Mouse (Mus musculus) kidney, embryonic 14.5 days (tissue): ENCODE measurements around the gene Acmsd. TPM values are rescaled to one million over a fixed set of nuclear protein-coding genes. Genes with fewer than 3 reads are reported as not detected.

Experiments used
- ATAC-seq: fragments of 200-750 bp; cut with Nextera tagmentation; 2 replicates; pipeline ENCODE4 v1.8.0; 2017; ENCODE audit warnings: moderate number of reproducible peaks, mild to moderate bottlenecking, moderate TSS enrichment, moderate library complexity; ENCODE audit not compliant: low FRiP score, low TSS enrichment
- H3K27ac ChIP-seq: fragments of 300-500 bp; sonication (generic); 2 replicates; pipeline ENCODE4 v1.5.1; 2014; ENCODE audit warnings: low read depth, mild to moderate bottlenecking, low read length, moderate library complexity, mixed read lengths
- H3K27me3 ChIP-seq: fragments of 300-500 bp; sonication (generic); 2 replicates; pipeline ENCODE4 v1.6.1; 2014; ENCODE audit warnings: mild to moderate bottlenecking, low read length; ENCODE audit not compliant: control insufficient read depth, insufficient read depth
- H3K36me3 ChIP-seq: fragments of 300-500 bp; sonication (generic); 2 replicates; pipeline ENCODE4 v1.6.1; 2014; ENCODE audit warnings: low read length, mixed read lengths; ENCODE audit not compliant: control insufficient read depth, insufficient read depth
- H3K4me1 ChIP-seq: fragments of 300-500 bp; sonication (generic); 2 replicates; pipeline ENCODE4 v1.6.1; 2014; ENCODE audit warnings: low read length, mixed read lengths; ENCODE audit not compliant: control insufficient read depth, insufficient read depth
- H3K4me2 ChIP-seq: fragments of 300-500 bp; sonication (generic); replicated peaks from 2 replicates; pipeline ENCODE4 v1.6.1; 2014; ENCODE audit warnings: low read depth, mild to moderate bottlenecking, low read length
- H3K4me3 ChIP-seq: fragments of 300-500 bp; sonication (generic); 2 replicates; pipeline ENCODE4 v1.5.1; 2014; ENCODE audit warnings: mild to moderate bottlenecking, low read length
- H3K9ac ChIP-seq: fragments of 300-500 bp; sonication (generic); 2 replicates; pipeline ENCODE4 v1.6.1; 2014; ENCODE audit warnings: low read depth, mild to moderate bottlenecking, low read length, moderate library complexity
- H3K9me3 ChIP-seq: fragments of 300-500 bp; sonication (generic); 2 replicates; pipeline ENCODE4 v1.6.1; 2016; ENCODE audit warnings: low read length; ENCODE audit not compliant: control insufficient read depth
- WGBS: fragments of 180-500 bp; shearing (Covaris S2); extraction: QIAGEN DNeasy Blood & Tissue Kit; methylation state at CpG from one replicate; pipeline ENCODE4 v1.1.7; 2014; 5-methylcytosine and 5-hydroxymethylcytosine counted together
- polyA plus RNA-seq: library from polyadenylated mRNA; unstranded; fragments of >200 nt; fragmentation: Nextera tagmentation; extraction: Ambion mirVana; gene quantifications from 2 replicates; pipeline ENCODE4 v1.2.1, GENCODE M21; 2014

Acmsd gene
- polyA plus RNA-seq, 1 experiment from 2014 or later, result not detected

DNA sequence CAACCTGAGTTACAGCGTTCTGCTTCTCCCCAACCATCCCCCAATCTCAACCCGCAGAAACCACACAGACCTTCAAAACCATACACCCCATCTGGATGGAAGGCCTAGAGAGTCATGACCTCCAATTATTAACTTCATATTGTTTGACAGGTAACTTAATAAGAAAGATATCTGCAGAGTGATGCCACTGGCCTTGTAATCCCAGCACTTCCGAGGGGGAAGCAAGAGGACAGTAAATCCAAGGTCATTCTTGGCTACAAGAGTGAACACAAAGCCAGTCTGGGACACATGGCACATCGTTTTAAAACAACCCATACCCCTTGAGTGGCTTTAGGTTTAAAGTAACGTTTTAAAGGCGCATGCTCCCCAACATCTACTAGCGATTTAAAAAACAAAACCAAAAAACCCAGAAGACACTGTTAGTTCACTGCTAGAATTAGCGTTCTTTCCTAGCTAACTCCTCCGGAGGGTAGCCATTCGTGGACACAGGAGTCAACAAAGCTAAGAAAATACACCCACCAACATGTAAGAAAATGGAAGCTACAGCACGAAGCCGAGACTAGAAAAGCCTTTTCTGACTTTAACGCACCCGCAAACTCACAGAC lies 44.1 kb downstream of the Acmsd start:
- Histone ChIP-seq H3K4me1 (peaks cover 11% of the 10 kb centered on the region), H3K4me3 (peak overlapping the region; percentile 95), H3K27ac (peak overlapping the region; percentile 78; the same call in 1 of the 2 replicates), H3K9me3 (no peaks in the 10 kb centered on the region), H3K27me3 (no peaks in the 10 kb centered on the region), H3K4me2 (peak overlapping the region; percentile 44), H3K9ac (peak overlapping the region; percentile 53), H3K36me3 (no peaks in the 10 kb centered on the region; the same call in 1 of the 2 replicates)
- ATAC-seq, result peak; percentile 14
- WGBS, result 1% methylated on average over 14 of the region's 14 CpGs

DNA sequence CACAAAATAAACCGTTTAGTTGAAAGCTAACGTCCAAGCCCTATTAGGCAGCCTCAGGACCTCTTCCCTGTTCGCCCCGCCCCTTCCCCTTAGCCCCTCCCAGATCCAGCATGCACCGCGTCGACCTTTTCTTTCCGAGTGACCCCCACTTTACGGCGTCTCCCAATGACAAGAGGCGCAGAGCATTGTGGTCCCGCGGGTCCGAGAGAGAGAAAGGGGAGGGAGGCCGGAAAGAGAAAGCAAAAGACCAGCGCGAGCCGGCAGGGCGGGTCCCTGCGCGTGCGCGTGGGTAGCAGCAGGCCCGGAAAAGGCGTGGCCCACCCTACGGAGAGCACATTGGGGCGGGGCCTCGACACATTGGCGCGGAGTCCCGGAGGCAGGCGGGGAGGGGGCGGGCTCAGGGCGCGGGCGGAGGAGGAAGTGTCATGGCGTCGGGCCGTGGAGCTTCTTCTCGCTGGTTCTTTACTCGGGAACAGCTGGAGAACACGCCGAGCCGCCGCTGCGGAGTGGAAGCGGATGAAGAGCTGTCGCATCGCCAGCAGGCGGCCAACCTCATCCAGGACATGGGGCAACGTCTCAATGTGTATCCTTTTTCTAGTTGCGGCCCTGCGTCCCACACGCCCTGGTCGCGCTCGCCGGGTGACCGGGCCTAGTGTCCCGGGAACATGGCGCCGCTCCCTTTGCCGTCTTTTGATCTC lies 44.7 kb downstream of the Acmsd start, which contains the start of gene Ccnt2:
Gene Ccnt2 (plus strand): TSS at position 362 of the 698 bp plus-strand sequence.
- peak within 1 kb of the TSS; percentile 95 for H3K27ac ChIP-seq
- no peaks in the 10 kb centered on the region for H3K9me3 ChIP-seq
- H3K27me3 ChIP-seq, result no peaks in the 10 kb centered on the region
- peak within 1 kb of the TSS; percentile 57 for H3K4me2 ChIP-seq
- H3K4me3 ChIP-seq, result peak within 1 kb of the TSS; percentile 95
- H3K36me3 ChIP-seq, result no peaks in the 10 kb centered on the region; the same call in 1 of the 2 replicates
- H3K4me1 ChIP-seq, result peaks cover 11% of the 10 kb centered on the region
- under 1% methylated on average over 63 of the region's 63 CpGs for WGBS
- peak within 1 kb of the TSS; percentile 93 for H3K9ac ChIP-seq
- peak; percentile 99 for ATAC-seq

DNA sequence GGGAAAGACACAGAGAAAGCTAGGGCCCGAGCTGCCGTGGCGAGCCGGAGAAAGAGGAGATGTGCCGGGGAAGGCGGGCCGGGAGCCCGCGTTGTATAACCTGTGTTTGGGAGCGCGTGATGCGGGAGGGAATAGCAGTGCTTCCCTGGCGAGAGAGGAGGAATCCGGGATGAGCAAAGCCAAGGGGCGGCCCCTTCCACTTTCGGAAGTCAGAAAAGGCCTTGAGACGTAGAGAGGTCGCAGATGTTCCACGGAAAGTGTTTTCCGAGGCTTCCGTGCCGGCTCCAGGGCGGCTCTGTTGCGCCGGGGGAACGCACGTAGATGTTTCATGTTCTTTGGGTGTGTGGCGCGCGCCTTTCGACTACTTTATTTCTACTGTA lies 45.3 kb downstream of the Acmsd start:
- H3K9me3 ChIP-seq, result no peaks in the 10 kb centered on the region
- peak; percentile 33 for ATAC-seq
- H3K27me3 ChIP-seq, result no peaks in the 10 kb centered on the region
- H3K4me1 ChIP-seq, result peaks cover 12% of the 10 kb centered on the region
- H3K4me2 ChIP-seq, result peak overlapping the region; percentile 57
- H3K36me3 ChIP-seq, result no peaks in the 10 kb centered on the region; the same call in 1 of the 2 replicates
- H3K4me3 ChIP-seq, result peak overlapping the region; percentile 95
- H3K27ac ChIP-seq, result peak overlapping the region; percentile 95
- H3K9ac ChIP-seq, result peak overlapping the region; percentile 93
- WGBS, result under 1% methylated on average over 31 of the region's 31 CpGs

DNA sequence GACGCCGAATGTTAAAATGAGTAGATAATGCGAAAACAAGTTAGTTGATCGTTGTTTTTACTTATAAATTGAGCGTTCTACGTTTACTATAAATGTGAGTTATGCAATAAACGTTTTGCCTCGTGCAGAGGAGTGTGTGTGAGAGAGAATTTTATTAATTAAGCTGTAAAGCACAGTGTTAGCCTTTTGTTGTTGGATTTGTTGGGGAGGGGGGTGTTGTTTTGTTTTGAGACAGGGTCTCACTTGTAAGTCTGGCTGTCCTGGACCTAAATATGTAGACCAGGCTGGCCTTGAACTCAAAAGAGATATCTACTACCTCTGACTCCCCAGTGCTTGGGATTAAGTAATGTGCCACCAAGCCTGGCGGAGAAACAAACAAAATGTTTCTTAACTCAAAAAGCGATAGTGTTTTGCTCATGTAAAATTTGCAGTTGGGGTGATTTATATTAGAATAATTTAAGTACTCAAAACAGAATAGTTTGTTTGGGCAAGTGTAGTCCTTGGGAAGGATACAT lies 46.0 kb downstream of the Acmsd start:
- no peaks in the 10 kb centered on the region for H3K9me3 ChIP-seq
- H3K27me3 ChIP-seq, result no peaks in the 10 kb centered on the region
- H3K4me2 ChIP-seq, result peak overlapping the region; percentile 57
- peak overlapping the region; percentile 93 for H3K9ac ChIP-seq
- peaks cover 17% of the 10 kb centered on the region for H3K4me1 ChIP-seq
- no peaks in the 10 kb centered on the region; the same call in 1 of the 2 replicates for H3K36me3 ChIP-seq
- no peak for ATAC-seq
- no peak overlapping the region for H3K27ac ChIP-seq
- 9% methylated on average over 10 of the region's 10 CpGs for WGBS
- H3K4me3 ChIP-seq, result peak overlapping the region; percentile 95

DNA sequence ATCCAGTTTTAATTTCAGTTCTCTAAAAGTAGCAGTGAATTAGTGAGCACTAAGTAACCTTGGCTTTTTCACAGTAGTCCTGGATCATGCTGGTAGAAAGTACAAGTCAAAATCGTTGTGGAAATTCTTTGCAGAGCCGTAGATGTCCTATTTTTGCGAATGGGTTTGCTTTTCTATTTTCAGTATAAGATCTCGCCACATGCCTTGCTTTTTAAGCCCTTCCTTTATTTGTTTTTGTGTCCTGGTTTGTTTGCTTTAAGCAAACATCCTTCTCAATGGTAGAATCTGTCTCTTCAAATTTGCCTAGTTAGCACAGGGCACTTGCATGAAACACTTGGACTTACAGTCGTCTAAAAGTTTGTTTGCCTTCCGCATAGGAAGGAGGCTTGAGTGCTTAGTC lies 47.0 kb downstream of the Acmsd start:
- 70% methylated on average over 6 of the region's 6 CpGs for WGBS
- H3K27me3 ChIP-seq, result no peaks in the 10 kb centered on the region

DNA sequence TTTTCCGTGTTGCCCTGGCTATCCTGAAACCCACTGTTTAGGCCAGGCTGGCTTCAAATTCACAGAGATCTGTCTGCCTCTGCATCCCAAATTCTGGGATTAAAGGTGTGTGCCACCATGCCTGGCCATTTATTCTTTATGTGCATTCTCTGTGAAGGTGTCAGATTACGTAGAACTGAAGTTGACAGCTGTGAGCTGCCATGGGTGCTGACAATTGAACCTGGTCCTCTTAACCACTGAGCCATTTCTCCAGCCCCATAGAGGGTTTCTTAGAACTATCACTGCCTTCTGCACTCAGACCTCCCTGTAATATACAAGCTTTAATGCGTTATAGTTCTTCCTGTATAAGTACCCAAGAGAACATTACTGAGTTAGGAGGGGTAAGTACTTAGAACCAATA lies 49.4 kb downstream of the Acmsd start:
- Histone ChIP-seq H3K9ac (no peak overlapping the region), H3K36me3 (no peaks in the 10 kb centered on the region; the same call in 1 of the 2 replicates), H3K4me2 (no peak overlapping the region), H3K4me3 (no peak overlapping the region), H3K9me3 (no peaks in the 10 kb centered on the region), H3K4me1 (peaks cover 17% of the 10 kb centered on the region), H3K27ac (no peak overlapping the region), H3K27me3 (no peaks in the 10 kb centered on the region)
- WGBS, result 92% methylated on average over 3 of the region's 3 CpGs
- ATAC-seq, result no peak

More for the DNA sequence above, 47.0 kb downstream of the Acmsd start:
- no peaks in the 10 kb centered on the region for H3K9me3 ChIP-seq
- H3K4me1 ChIP-seq, result peaks cover 17% of the 10 kb centered on the region
- no peak overlapping the region for H3K27ac ChIP-seq
- peak overlapping the region; percentile 28; the same call in 1 of the 2 replicates for H3K9ac ChIP-seq
- H3K4me2 ChIP-seq, result peak overlapping the region; percentile 57
- no peak for ATAC-seq
- H3K4me3 ChIP-seq, result peak overlapping the region; percentile 16; the same call in 1 of the 2 replicates
- no peaks in the 10 kb centered on the region; the same call in 1 of the 2 replicates for H3K36me3 ChIP-seq

DNA sequence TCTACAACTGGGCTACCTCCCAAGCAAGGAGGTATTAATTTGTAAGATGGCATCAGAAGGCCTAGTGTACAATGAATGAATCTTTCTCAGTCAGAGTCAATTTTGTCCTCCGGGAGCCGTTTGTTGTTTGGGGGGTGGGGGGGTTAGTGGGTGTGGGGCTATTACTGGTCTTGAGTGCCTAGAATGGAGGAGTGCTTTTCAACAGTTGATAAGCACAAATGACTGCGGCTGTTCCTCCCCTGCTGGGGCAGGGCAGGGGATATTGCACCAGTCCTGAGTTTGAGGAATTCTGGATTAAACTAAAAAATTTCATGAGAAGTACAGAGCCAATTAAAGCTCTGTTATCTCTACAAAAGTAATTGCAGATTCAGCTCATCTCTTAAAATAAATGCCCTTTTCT lies 50.9 kb downstream of the Acmsd start:
- 29% methylated on average over 3 of the region's 3 CpGs for WGBS

DNA sequence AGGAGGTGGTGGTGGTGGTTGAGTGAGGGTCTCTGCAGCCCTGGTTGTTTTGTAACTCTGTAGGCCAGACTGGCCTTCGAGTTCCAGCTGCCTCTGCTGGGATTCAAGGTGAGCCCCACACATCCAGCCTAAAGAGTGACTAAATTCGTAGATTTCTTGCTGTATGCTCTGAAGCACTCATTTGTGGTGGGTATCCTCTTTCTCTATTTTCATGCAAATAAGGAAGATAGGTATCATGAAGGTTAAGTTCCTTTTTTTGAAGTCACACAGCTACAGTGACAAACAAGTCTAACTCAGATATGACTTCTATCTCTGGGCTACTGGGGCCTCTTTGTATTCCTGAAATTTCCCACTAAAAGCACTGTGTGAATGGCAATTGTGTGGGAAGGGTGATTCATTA lies 51.6 kb downstream of the Acmsd start:
- Histone ChIP-seq H3K4me1 (peaks cover 17% of the 10 kb centered on the region), H3K36me3 (no peaks in the 10 kb centered on the region; the same call in 1 of the 2 replicates), H3K4me3 (no peak overlapping the region), H3K27me3 (no peaks in the 10 kb centered on the region), H3K27ac (no peak overlapping the region), H3K4me2 (no peak overlapping the region), H3K9me3 (no peaks in the 10 kb centered on the region), H3K9ac (no peak overlapping the region)
- WGBS, result 59% methylated on average over 2 of the region's 2 CpGs
- ATAC-seq, result no peak

More for the DNA sequence above, 50.9 kb downstream of the Acmsd start:
- ATAC-seq, result no peak
- Histone ChIP-seq H3K4me1 (peaks cover 17% of the 10 kb centered on the region), H3K36me3 (no peaks in the 10 kb centered on the region; the same call in 1 of the 2 replicates), H3K27me3 (no peaks in the 10 kb centered on the region), H3K9me3 (no peaks in the 10 kb centered on the region), H3K9ac (no peak overlapping the region), H3K4me2 (no peak overlapping the region), H3K4me3 (no peak overlapping the region), H3K27ac (no peak overlapping the region)

DNA sequence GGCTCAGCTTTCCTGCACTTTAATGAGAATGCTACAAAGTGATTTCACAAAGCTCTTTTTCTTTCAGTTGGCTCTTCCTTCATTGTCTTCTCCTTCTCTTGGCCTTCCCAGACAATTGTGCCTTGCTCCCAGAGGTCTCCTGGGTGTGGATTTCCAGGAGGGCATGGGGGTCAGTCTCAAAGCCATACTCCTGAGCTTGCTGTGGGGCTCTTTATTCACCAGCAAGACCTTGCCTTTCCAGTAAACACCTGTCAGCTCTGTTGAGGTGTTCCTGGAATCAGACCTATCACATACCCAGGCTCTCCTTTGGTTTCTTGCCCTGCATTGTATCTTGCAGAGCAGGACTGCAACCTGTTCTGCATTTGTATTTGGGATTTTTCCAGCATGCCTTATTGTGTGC lies 54.6 kb downstream of the Acmsd start:
- H3K27me3 ChIP-seq, result no peaks in the 10 kb centered on the region
- no peaks in the 10 kb centered on the region for H3K36me3 ChIP-seq
- no peaks in the 10 kb centered on the region for H3K9me3 ChIP-seq
- no peak overlapping the region for H3K4me3 ChIP-seq
- ATAC-seq, result no peak
- H3K4me1 ChIP-seq, result peaks cover 6% of the 10 kb centered on the region; the same call in 1 of the 2 replicates
- H3K4me2 ChIP-seq, result no peak overlapping the region
- H3K27ac ChIP-seq, result no peak overlapping the region
- no peak overlapping the region for H3K9ac ChIP-seq
